Mouse (Mus musculus): Measurements from ENCODE around the gene Spats2l.
A peak's percentile ranks its signal among the peaks of the same experiment; 100 is the strongest.

Spats2l gene

GRCm38 (mm10) chr1:57824966-57825759 is 51.2 kb downstream of the Spats2l start:
- no peak for DNase-seq (ENCODE audit: low read depth, low spot score)

DNA sequence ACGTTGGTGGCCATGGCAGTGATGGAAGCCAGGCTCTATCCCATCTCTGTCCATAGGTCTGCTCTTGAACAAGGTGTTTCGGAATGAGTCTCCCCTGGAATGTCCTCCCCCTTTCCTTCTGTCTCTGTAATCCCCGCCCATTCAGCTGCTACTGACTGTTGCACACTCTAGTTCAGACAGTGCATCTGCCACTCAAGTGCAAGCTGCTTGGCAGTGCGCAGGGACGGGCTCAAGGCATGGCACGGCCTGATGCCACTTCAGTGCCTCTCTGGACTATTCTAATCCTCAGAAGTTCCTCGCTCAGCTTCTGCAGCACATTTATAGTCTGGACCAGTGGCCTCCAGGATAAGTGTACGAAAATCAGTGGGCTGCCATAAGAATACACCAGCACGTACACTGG is 52.3 kb downstream of the Spats2l start:
- DNase-seq (ENCODE audit: low read depth, low spot score), result no peak

DNA sequence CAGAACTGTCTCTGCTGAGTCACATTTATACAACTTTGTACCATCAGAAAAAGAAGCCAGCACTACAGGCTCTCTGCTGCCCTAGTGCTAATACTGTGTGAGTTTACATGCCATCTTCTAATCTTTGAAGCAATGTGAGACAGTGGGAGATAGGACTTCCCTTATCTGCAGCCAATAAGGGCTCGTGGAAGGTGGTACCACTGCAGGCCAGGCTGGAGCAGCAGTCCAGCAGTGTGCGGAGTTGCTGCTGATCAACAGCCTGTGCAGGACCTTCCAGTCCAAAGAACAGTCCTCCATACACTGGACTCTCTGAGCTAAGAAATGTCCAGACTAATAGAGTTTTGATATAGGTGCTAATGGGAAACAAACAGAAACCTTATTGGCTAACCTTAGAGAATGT is 59.2 kb downstream of the Spats2l start:
- no peak for DNase-seq (ENCODE audit: low read depth, low spot score)

GRCm38 (mm10) chr1:57835128-57835527 is 61.2 kb downstream of the Spats2l start:
- no peak for DNase-seq (ENCODE audit: low read depth, low spot score)

- no peak for DNase-seq (ENCODE audit: low read depth, low spot score)
Observed at GRCm38 (mm10) chr1:57836686-57837317, 62.8 kb downstream of the Spats2l start.

DNA sequence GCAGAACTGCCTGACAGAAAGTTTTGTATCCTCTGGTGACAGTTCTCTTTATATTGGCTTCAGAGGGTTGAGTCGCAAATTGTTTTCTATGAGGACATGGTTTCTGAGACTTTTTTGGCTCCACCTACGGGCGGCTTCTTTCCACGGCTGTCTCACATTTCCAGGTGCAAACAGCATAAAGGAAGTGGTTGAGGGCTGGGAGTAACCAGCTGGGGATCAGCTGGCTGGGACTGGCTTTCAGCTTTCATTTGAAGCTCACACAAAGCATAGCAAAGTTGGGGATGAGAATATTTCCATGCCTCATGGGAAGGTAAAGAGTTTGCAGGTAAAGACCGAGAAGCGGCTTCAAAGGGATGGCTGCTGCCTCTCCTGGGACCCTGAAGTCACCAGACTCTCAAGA is 65.9 kb downstream of the Spats2l start:
- DNase-seq (ENCODE audit: low read depth, low spot score), result no peak

- DNase-seq (ENCODE audit: low read depth, low spot score), result no peak
Observed at GRCm38 (mm10) chr1:57845054-57845722, 71.2 kb downstream of the Spats2l start.

DNA sequence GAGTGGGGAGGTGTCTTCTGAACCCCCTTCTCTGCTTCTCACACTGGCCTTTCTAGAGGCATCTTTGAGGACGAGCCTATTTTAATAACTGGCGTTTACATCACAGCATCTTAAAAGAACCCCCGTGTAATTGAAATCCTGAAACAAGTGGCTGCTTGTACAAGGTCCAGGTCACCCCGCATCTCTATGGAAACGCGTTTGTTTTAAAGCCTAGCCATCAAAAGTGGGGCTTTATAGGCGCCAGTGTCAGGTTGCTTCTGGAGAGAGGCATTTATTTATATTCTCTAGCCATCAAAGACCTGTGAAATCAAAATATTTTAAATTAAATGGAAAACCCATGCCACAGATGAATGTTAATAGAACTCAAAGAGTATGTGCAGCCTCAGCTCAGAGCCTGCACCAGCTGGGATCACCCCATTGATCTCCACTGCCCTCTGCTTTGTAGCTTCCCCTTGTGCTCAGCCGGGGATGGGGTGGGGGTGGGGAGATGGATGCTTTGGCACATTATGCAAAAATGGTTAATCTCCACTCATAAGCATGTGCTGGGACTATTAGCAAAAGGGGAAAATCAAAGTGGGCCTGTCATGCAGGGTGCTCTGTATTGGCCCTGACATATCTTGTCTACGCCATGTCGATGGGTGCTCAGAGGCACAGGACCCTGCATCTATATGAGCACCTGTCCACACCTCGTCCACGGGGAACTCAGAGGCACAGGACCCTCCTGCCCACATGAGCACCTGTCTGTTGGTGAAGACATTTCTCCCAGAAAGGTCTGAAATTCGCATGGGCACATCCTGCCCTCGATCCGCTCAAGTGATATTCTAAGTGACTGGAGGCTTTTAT is 73.1 kb downstream of the Spats2l start:
- DNase-seq (ENCODE audit: low read depth, low spot score), result no peak

DNA sequence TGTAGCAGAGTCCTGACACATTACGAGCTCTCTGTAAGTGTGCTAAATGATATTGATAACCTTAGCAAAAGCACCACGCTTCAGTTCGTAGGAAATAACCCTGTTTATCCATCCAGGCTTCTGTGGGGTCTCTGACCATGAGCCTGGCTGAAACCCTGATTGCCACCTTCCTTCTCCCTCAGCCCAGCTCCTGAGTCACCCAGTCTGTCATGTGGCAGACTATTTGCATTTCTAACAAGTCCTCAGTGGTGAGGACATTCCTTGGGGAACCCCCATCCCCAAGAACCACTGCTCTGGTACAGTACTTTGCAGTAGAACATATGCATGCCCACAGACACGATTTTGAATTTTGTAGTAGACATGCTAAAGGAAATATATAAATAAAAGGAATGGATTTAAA is 75.1 kb downstream of the Spats2l start:
- no peak for DNase-seq (ENCODE audit: low read depth, low spot score)

DNA sequence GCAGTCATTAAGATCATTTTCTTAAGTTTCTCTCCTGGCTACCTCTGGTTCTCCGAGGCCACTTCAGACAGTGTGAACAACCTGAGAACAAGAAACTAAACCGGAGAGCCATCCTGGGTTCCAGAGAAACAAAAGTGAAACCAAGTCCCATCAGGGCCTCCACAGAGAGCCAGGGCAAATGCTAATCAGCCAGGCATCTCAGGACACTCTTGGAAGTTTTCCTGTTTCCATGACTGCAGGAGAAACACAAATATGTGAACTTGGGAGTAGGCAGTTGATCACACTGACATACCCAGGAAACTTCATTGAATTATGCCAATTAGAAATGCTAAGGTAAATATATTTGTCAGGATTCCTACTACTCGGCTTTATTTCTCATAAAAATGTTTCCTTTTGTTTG is 76.0 kb downstream of the Spats2l start:
- peak; percentile 68 for DNase-seq (ENCODE audit: low read depth, low spot score)

DNA sequence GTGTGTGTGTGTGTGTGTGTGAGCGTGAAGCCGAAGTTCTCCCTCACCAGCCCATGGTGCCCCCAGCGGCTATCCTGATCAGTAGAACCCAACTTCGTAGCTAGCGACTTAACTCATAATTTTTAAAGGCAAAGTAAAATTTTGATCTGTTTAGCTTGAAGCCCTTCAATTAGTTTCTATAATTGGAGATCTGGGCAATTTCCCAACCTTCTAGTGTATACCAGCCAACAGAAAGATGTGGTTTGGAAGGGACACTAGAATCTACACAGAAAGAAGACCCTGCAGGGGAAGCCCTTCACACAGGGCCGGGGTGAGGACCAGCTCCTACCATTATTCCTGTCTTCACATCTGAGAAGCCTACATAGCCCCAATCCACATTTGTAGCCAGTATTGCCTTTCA is 77.9 kb downstream of the Spats2l start:
- DNase-seq (ENCODE audit: low read depth, low spot score), result no peak

- peak; percentile 18 for DNase-seq (ENCODE audit: low read depth, low spot score)
Observed at GRCm38 (mm10) chr1:57852562-57853271, 78.8 kb downstream of the Spats2l start.

- no peak for DNase-seq (ENCODE audit: low read depth, low spot score)
Observed at GRCm38 (mm10) chr1:57857799-57858198, 83.8 kb downstream of the Spats2l start.

- no peak for DNase-seq (ENCODE audit: low read depth, low spot score)
Observed at GRCm38 (mm10) chr1:57862024-57862423, 88.1 kb downstream of the Spats2l start.

DNA sequence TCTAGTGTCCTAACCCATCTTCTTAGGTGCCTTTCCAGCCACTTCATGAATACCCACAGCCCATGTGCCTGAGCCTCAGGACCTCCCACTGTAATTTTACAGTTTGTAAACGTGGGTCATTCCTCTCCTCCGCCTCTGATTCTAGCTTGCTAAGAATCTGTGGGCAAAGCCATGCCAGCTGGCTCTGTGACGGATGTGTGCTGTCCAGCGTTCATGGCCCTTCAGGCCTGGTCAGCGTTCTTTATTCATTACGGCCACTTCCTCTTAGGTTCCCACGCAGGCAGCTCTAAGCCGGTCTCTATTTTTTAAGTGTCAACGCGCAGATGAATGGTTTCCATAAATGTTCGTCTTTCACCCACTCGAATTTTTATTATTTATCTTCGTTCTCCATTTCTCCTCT is 94.7 kb downstream of the Spats2l start:
- DNase-seq (ENCODE audit: low read depth, low spot score), result no peak

DNA sequence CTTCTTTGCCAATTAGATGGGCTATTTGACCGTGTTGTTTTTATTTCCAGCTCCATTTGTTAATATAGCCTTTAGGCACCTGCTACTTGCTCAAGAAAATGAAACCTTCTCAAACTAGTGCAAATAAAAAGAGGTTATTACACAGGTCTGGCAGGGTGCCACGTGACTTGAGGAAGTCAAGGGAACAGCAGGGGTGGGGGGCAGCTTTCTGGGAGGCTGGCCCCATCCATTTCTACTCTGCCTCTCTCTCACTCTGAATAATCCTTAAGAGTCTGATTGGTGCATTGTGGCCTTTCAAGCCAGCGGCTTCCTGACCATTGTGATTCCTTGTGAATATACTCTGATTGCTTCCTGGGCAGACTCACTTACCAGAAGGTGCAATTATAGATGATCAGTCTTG is 98.0 kb downstream of the Spats2l start:
- no peak for DNase-seq (ENCODE audit: low read depth, low spot score)

- no peak for DNase-seq (ENCODE audit: low read depth, low spot score)
Observed at GRCm38 (mm10) chr1:57873996-57874395, 100.0 kb downstream of the Spats2l start.

- no peak for DNase-seq (ENCODE audit: low read depth, low spot score)
Observed at GRCm38 (mm10) chr1:57875109-57875508, 101.1 kb downstream of the Spats2l start.

- no peak for DNase-seq (ENCODE audit: low read depth, low spot score)
Observed at GRCm38 (mm10) chr1:57875512-57875911, 101.5 kb downstream of the Spats2l start.

DNA sequence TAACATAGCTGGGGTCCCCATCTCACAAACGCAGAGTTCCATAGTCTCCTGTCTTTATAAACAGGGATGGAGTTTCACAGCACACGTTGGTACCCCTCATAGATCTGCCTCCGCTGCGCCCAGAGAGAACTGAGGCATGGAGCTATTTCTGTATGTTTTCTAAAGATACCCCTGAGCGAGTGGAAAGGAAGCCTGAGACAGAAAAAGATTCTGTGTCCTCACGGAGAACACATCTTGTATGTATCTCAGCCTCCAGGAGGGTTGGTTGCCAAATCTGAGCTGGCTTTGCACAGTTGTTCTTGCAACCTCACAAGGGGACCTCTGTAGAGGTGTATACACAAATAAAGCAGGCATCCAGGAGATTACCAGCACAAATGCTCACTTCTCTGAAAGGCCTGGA is 105.0 kb downstream of the Spats2l start:
- DNase-seq (ENCODE audit: low read depth, low spot score), result no peak

DNA sequence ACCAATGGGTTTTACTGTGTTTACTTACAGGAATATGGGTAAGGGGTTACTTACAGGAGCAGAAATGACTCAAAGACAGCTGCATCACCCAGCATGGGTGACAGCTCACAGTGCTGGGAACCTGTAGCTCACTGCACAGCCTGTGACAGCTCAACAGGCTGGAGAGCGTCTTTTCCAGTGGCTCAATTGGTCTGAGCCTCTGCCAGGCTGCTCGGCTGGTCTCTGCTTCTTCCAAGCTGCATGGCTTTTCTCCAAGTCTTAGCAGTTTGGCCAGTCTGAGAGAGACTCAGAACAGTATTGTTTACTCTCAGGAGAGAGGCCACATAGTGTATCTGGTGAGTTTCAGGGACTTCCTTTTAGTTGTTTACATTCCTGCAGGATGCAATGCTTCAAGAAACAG is 110.9 kb downstream of the Spats2l start:
- DNase-seq (ENCODE audit: low read depth, low spot score), result peak; percentile 20
